Mouse (Mus musculus) c-Kit-positive CD71-negative TER-119-negative erythroid progenitor cells, embryonic 14.5 days (primary cell): ENCODE data around the gene Gpn3.
"Not testable (repeated sequence)": the region's sequence is repeated elsewhere in the genome, so short reads cannot be mapped to it uniquely, and the experiment has no call there.

Source experiments
- DNase-seq: peaks from one replicate; pipeline ENCODE4 v3.0.0-alpha.2; 2013; ENCODE audit warnings: low read depth

Gene Gpn3

DNA sequence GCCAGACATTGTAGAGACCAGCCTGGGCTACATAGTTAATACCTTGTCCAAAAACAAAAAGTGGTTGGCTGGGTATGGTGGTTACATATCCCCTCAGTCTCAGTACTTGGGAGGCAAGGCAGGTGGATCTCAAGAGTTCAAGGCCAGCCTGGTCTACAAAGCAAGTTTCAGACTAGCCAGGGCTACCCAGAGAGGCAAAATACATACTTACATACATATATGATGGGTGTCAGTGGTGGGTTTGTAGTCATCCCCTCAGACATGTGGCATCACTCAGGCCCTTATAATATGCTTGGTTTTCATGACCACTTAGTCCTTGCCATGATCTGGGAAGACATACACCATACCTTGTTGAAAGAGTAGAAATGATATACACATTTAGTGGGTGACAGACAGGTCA lies 19.0 kb downstream of the Gpn3 start:
- DNase-seq: no peak

DNA sequence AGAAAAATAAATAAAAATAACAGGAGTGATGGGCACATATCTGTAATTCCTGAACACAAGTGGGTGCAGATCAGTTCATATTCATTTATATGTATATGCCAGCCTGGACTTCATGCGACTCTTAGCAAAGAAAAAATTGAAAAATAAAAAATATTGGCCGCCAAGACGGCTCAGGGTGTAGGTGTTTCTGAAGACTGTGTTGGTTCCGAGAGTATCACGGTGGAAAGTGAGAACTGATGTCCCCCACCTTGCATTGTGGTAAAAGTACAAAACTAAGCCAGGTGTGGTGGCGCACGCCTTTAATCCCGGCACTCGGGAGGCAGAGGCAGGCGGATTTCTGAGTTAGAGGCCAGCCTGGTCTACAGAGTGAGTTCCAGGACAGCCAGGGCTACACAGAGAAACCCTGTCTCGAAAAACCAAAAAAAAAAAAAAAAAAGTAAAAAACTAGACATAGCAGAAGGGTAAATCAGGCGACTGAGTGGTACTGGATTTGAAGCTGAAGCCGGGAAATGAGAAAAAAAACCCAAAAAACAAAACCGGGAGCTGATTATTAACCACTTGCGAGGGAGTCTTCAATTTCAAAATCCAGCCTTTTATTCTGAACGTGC lies 19.6 kb downstream of the Gpn3 start:
- DNase-seq: no peak

DNA sequence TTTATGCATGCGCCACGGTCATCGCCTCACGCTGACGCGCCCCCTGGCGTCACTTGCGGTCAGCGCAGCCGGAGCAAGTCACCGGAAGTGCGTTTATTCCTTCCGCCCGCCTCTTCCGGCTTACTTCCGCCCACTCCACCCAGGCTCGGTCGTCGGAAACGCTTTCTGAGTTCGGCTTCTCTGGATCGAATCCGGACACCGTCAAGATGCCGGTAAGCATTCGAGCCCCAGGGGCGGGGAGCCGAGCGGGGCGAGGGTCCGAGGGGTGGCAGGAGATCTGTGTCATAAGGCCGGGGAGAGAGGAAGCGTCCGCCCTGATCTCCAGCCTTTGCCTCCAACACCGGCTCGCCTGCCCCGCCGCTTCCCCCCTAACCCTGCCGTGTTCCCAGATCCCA lies 20.1 kb downstream of the Gpn3 start, which contains the start of gene Arpc3:
TSS of gene Arpc3 (plus strand) at position 93 of the 395 bp plus-strand sequence.
- DNase-seq: peak; percentile 81

DNA sequence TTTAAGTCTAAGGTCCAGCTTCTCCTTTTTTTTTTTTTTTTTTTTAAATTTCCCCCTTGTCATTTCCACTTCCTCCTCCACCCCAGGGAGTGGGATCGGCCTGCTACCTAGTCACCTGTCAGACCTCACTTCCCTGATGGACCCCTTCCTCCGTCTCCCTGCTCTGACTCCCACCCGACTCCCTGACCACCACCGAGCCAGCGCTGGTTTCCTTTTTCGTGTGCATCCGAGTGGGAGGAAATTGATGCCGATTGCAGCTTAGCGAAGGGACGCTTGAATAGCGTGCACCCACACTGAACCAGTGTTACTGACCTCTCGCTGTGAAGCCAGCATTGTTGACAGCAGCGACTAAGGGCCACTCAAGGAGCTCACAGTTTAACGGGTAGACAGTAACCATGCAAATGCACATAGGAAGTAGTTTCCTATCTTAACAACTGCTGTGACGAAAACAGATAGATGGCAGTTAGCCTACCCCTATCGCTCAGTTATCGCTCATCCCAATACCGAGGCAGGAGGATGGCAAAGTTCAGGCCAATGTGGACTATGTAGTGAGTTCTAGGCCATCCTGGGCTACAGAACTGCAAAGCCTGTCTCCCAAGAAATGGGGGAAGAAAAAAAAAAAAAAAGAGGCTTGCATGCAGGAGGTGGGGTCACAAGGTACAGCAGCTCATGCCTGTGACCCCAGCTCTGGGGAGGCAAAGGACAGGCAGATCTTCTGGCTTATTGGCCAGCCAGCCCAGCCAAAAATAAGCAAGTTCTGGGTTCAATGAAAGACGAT lies 20.7 kb downstream of the Gpn3 start:
- DNase-seq: no peak

DNA sequence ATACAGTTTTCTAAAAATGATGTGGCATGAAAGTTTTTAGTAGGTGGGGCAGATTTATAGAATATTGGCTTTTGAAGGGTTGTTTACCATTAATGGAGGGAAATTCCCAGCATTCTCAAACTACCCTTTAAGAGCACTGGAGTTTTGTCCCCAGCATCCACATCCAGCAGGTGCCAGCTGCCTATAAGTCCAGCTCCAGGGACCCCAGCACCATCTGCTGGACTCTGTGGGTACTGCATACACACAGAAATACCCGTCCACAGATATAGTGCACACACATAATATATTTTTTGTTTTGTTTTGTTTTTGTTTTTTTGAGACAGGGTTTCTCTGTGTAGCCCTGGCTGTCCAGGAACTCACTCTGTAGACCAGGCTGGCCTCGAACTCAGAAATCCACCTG lies 22.2 kb downstream of the Gpn3 start:
- DNase-seq: peak; percentile 73

DNA sequence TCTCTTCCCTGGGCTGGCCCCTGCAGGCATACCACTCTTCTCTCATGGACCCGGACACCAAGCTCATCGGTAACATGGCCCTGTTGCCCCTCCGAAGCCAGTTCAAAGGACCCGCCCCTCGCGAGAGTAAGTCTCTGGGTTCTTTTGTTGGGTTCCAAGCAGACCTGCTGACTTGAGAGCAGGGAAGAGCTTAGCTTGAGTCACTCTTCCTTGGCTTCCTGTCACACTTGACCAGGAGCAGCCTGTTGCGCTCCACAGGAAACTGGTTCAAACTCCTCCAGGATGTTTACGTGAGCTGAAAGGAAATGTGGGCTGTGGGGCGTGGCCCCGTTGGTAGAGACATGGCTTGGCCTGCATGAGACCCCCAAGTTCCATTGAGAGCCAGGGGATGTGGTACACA lies 25.1 kb downstream of the Gpn3 start:
- no peak for DNase-seq

DNA sequence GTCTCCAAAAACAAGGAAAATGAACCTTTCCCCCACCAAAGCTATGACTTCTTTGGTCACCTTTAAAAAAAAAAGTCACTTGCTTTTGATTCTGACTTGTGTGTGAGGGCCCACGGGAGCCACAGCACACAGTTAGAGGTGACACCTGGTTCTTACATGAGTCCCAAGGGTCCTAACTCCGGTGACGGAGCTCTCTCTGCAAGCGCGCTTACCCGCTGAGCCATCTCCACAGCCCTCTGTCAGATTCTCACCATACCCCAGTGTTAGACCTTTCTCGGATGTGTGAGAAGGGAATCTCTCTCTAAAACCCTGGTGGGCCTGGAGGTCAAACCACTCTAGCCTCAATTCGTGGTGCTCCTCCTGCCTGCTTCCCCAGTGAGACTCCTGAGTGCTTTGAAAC lies 25.8 kb downstream of the Gpn3 start:
- no peak for DNase-seq

DNA sequence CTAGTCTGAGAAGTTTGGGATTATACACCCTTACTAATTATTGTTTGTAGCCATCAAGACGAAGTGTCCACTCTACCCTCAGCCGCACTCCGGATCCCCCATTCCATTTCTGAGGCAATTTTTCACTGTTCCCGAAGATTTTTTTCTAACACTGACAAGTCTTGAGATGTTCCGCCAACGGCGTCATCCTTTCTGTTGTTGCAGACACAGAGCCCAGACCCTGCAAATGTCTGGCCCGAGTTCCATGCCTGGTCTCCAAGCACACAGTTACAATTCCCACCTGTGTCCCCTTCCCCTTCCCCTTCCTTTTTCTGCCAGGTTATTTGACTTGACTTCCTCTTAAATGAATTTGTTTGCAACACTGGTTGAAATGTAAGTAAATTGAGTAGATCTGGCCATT lies 28.2 kb downstream of the Gpn3 start:
- DNase-seq: no peak

DNA sequence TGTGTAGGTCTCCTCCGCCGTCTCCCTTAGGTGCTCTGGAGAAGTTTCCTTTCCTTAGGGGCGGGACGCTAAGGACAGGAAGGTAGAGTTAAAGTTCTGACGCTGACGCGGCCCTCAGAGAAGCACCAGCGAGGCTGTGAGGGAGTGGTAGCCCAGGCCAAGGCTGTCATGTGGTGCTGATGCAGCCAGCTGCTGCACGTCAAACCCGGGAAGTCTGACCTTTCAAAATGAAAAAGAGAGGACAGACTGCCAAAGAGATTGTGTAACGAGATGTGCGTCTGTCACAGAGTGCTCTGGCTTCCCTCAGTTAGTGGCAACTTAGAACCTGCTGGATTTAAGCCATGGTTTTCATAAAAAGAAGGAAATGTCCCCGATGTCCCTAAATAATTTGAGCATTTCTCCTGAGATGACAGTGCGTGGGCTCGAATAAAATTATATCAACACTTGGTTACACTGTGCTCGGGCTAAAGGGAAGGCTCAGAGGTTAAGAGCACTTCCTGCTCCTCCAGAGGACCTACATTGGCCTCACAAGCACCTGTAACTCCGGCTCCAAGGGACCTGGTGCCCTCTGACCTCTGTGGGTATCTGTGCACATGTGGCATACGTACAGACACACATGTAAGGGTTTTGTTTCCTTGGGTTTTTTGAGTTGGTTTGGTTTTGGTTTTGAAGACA lies 29.1 kb downstream of the Gpn3 start:
- no peak for DNase-seq

DNA sequence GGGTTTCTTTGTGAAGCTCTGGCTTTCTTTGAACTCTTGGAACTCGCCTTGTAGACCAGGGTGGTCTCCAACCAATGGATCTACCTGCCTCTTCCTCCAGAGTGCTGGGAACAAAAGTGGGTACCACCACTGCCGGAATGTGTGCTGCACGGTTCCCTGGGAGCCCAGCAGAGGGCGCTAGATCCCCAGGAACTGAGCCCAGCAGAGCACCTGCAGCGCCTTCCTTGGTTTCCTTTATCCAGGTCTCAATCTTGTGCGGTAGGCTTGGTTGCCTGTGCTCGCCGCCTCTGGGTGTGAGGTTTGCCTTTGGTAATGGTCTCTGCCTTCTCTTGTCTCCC lies 29.6 kb downstream of the Gpn3 start:
- DNase-seq: no peak

DNA sequence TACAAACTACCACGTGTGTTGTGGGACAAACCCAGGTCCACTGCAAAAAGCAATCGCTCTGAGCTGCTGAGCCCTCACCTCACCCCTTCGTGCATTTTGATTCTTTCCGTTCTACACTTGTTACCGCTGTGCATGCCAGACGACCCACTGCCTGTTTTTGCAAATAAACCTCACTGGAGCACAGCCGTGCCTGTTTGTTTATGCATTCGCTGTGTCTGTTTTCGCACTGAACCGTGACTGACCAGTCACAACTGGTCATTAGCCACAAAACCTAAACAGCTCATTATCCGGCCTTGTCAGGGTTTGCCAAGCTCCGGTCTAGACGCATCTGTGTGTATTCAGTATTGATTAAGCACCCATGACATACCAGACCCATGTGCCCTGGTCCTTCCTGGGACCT lies 30.5 kb downstream of the Gpn3 start:
- no peak for DNase-seq

DNA sequence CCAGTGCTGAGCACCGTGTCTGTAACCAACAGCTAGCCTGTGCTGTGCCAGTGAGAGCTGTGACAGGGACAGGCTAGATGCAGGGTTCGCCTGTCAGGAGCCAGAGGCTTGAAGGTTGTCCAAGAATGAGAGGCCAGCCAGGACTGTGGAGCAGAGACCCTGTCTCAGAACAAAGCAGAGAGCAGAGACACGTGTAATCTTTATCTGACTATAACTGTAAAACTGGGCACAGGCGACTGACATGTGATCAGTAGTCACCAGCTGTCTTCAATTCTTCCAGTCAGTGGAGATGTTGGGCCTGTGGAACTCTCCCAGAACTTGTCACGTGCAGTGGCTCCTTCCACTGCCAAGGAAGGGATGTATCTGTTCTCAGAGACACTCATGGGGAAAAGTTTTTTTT lies 31.1 kb downstream of the Gpn3 start:
- DNase-seq: no peak

DNA sequence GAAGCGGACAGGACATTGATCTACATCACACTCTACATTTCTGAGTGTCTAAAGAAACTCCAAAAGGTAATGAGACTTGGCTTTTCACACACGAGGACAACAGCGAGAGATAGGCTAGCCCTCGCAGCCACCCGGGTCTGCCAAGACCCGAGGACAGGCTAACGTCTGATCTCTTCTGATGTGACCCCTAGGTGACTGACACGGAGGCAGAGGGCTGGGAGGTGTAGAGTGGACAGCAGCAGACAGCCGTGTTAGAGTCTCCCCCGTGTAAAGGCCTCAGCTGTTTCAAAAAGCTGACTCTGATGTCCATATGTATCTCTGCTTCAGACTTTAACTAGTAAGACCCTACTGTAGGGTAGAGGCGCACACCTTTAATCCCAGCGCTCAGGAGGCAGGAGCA lies 31.7 kb downstream of the Gpn3 start:
- no peak for DNase-seq

DNA sequence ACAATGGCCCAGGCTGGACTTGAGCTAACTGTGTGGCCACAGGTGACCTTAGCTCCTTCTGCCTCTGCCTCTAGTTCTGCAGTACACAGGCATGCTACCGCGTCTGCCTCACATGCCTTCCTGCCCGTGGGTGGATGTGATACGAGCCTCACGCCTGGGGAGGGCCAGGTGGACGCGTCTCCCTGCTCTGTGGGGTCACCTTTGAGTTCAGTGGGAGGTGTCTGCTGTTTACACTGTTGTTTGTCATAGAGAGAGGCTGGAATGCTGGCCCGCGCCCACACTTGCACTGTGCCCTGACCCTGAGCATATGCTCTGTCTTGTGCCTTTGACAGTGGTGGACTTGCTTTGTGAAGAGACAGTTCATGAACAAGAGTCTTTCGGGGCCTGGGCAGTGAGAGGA lies 33.9 kb downstream of the Gpn3 start:
- DNase-seq: no peak

DNA sequence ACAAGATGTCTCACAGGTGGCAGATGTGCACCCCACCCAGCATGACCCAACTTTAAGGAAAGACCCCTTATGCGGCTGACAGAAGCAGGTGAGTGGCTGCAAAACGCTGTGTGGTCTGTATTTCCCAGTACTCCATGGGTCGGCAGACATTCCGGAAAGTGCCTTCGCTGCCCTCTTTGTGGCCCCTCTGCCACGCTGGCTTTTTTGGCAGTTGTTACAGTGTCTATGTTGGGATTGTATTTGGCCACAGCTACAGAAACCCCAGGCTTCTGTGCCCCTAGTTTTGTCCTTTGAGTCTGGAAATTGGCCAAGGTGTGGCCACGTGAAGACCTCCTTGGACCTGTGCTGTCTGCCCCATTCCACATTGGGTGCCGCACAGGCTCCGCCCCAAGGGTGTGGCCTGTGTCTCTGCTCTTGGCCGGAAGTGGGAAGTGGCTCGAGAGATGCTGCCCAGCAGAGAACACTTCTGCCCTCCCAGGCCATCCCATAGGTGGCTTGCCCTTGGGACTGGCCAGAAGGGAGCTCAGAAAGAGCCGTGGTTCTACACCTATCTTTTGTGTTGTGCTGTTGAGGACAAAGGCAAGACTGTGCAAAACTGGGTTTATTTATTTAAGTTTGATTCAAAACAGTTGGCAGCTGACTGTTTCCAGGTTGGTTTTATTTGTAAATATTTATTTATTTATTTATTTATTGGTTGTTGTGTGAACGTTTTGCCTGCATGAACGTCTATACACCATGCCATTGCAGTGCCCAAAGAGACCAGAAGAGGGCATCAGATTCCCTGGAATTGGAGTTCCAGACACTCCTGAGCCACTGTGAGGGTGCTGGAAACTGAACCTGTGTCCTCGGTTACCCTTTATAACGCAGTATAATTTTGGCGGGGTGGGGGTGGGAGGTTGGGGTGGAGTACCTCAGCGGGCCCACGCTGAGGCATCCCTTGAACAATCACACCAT lies 38.3 kb downstream of the Gpn3 start:
- DNase-seq: no peak

DNA sequence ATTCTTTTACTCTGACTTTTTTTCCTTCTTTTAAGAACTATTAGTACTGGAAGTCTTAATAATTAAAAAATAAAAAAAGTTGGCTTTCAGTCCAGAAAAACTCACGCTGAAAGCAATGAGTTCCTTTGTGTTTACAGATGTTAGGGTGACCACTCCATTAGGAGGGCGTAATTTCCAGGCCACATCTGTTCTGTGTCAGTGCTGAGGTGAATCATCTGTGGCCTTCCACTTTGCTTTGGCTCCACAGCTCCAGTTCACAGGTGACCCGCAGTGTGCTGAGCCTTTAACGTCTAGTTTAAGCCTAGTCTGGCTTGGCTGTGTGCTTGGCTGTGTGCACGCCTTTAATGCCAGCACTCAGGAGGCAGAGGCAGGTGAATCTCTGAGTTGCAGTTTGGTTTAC lies 40.2 kb downstream of the Gpn3 start:
- no peak for DNase-seq

DNA sequence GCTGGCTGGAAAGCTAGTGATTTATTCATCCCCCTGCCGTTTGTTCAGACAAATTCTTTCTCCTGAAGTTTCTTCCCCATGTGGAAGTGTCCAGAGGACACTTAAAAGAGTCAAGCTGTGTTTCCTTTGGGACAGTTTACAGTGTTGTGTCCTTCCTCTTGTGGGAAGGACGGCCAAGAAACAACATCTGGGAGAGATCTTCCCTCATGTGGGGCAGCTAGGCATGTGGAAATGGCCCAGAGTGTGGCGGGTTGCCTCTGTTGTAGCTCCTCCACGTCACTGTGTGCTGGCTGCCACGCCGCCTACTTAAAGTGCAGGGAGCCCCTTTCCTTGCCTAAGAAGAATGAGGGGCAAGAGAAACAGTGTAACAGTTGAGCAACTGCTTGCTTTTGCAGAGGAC lies 41.1 kb downstream of the Gpn3 start:
- no peak for DNase-seq

DNA sequence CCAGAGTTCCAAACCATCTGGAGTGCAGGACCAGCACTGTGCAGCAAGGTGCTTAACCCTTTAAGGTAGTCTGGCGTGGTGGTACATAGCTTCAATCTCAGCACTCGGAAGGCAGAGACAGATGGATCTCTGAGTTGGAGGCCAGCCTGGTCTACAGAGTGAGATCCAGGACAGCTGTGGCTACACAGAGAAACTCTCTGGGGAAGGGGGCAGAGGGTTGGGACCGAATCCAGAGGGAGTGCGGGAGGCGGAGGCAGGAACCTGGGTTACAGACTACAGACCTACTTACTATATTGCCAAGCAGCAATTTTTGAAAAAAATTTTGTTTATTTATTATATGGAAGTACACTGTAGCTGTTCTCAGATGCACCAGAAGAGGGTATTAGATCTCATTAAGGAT lies 42.7 kb downstream of the Gpn3 start:
- DNase-seq: no peak

DNA sequence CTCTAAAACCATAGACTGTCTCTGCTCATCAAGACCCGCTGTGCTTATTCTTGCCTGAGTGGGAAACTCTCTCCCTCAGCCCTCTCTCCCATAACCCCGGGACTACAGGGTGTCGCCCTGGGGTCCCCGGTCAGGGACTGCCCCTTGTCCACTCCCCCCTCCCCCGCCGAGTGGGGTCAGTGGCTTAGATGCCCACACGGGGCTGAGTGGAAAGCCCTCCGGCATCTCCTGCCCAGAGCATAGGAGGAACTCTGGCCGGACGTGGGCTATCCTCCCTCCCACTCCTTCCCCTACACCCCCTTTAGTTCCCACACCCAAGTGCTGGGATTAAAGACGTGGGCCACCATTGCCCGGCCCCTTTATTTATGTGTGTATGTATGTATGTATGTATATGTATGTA lies 43.8 kb downstream of the Gpn3 start:
- no peak for DNase-seq

DNA sequence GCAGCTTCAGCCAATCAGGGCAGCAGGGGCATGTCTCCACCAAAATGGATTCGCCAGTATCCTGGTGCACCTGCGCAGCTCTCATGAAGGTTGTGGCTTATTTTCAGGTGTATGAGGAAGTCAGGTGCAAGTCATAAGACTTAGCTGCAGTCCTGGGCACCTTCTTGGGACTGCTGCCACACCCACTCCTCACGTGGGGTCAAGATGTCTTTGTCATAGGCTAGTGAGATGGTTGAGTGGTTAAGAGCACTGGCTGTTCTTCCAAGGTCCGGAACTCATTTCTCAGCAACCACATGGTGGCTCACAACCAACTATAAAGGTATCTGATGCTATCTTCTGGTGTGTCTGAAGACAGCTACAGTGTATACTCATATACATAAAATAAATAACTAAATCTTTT lies 49.0 kb downstream of the Gpn3 start:
- not testable (repeated sequence) for DNase-seq

DNA sequence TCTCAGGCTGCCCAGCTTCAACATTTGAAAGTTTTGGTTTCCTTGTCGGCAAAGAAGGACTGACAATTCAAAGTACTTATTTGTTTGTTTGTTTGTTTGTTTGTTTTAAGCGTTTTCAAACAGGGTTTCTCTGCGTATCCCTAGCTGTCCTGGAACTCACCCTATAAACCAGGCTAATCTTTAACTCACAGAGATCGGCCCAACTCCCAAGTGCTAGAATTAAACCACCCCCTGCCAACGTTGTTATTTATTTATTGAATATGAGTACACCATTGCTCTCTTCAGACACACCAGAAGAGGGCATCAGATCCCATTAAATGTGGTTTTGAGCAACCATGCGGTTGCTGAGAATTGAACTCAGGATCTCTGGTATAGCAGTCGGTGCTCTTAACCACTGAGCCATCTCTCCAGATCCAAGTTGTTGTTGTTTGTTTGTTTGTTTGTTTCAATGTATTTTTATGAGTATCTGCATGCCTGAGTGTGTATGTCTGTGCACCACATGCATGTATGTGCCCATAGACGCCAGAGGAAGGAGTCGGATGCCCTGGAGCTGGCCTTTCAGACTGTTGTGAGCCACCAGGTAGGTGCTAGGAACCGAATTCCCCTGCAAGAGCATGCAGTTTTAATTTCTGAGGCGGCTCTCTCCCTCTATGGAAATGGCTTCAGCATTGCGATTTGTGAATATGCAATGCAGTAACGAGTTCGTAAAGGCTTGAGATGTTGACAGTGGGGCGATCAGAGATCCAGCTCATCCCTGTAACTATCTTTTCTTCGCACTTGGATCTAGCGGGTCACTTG lies 49.8 kb downstream of the Gpn3 start, which contains the start of gene Anapc7:
TSS of gene Anapc7 (plus strand) at position 423 of the 798 bp plus-strand sequence.
- no peak for DNase-seq
